Mouse (Mus musculus) heart, postnatal 10 days (tissue): ENCODE measurements around the gene Gale. TPM values are rescaled to one million over a fixed set of nuclear protein-coding genes. Genes with fewer than 3 reads are reported as not detected.

Source experiments
- DNase-seq, 2 experiments: peaks; one replicate each; pipeline ENCODE4 v3.0.0; 2021
- intact Hi-C: fragments of 180-260 bp; cut with DNase I; formaldehyde crosslinking; loops from one replicate; pipeline ENCODE4 v1.15.1; 2025
- total RNA-seq, 2 experiments: library from RNA; stranded (reverse); gene quantifications; 2 replicates each; pipeline ENCODE4 v1.2.3; 2021

Gene Gale
- total RNA-seq, 2 experiments from 2014 or later: 5.2 to 5.7 TPM

- intact Hi-C loops: no loop called here
Measured at GRCm38 (mm10) chr4:135942193-135942592, 21.3 kb upstream of the Gale start.

GRCm38 (mm10) chr4:135943389-135943788, 20.1 kb upstream of the Gale start:
- peak; percentile 41 to 46 for DNase-seq
- intact Hi-C loops: no loop called here

More at GRCm38 (mm10) chr4:135942193-135942592, 21.3 kb upstream of the Gale start:
- no peak for DNase-seq

- intact Hi-C loops: no loop called here
- DNase-seq: no peak
Measured at GRCm38 (mm10) chr4:135945706-135946105, 17.8 kb upstream of the Gale start.

- intact Hi-C loops: no loop called here
- DNase-seq: peak; percentile 97 to 98
Measured at GRCm38 (mm10) chr4:135946278-135946658, 17.3 kb upstream of the Gale start, which contains the start of gene Hmgcl. Gene Hmgcl, plus strand, starts transcription at chr4:135946448.

GRCm38 (mm10) chr4:135946659-135947301, 16.7 kb upstream of the Gale start:
- DNase-seq: peak in 1 of 2 experiments; percentile 29
- intact Hi-C loops: no loop called here

- intact Hi-C loops: no loop called here
- DNase-seq: no peak
Measured at GRCm38 (mm10) chr4:135948142-135948541, 15.4 kb upstream of the Gale start.

- intact Hi-C loops: no loop called here
- peak; percentile 39 to 40 for DNase-seq
Measured at GRCm38 (mm10) chr4:135949475-135949874, 14.1 kb upstream of the Gale start.

GRCm38 (mm10) chr4:135949911-135950310, 13.6 kb upstream of the Gale start:
- peak; percentile 35 to 41 for DNase-seq
- intact Hi-C loops: no loop called here

GRCm38 (mm10) chr4:135950365-135950764, 13.2 kb upstream of the Gale start:
- no peak for DNase-seq
- intact Hi-C loops: no loop called here

GRCm38 (mm10) chr4:135951505-135951904, 12.0 kb upstream of the Gale start:
- intact Hi-C loops: no loop called here
- no peak for DNase-seq

- no peak for DNase-seq
- intact Hi-C loops: no loop called here
Measured at GRCm38 (mm10) chr4:135953179-135953578, 10.3 kb upstream of the Gale start.

GRCm38 (mm10) chr4:135954241-135954640, 9.3 kb upstream of the Gale start:
- intact Hi-C loops: no loop called here

GRCm38 (mm10) chr4:135955886-135956285, 7.6 kb upstream of the Gale start:
- DNase-seq: no peak
- intact Hi-C loops: no loop called here

More at GRCm38 (mm10) chr4:135954241-135954640, 9.3 kb upstream of the Gale start:
- DNase-seq: peak; percentile 77 to 89

GRCm38 (mm10) chr4:135958354-135958753, 5.2 kb upstream of the Gale start:
- intact Hi-C loops: no loop called here
- no peak for DNase-seq

- intact Hi-C loops: loop anchor here (2.0 to 5.0 kb wide), 2 partner anchors 70 to 202 kb away; no protein-coding TSS in a partner anchor
- peak; percentile 80 to 90 for DNase-seq
Measured at GRCm38 (mm10) chr4:135960717-135961116, 2.8 kb upstream of the Gale start.

- intact Hi-C loops: loop anchor here (2.0 to 5.0 kb wide), 2 partner anchors 71 to 201 kb away; no protein-coding TSS in a partner anchor
- DNase-seq: no peak
Measured at GRCm38 (mm10) chr4:135961709-135962108, 1.8 kb upstream of the Gale start.

- intact Hi-C loops: loop anchor here (5.0 kb wide), 1 partner anchor 200 kb away; no protein-coding TSS in a partner anchor
- no peak for DNase-seq
Measured at GRCm38 (mm10) chr4:135962198-135962597, 1.3 kb upstream of the Gale start.

GRCm38 (mm10) chr4:135962946-135963345, 581 bp upstream of the Gale start:
- intact Hi-C loops: loop anchor here (5.0 kb wide), 1 partner anchor 199 kb away; no protein-coding TSS in a partner anchor
- no peak for DNase-seq

- intact Hi-C loops: loop anchor here (5.0 kb wide), 1 partner anchor 198 kb away; no protein-coding TSS in a partner anchor
- peak; percentile 58 to 61 for DNase-seq
Measured at GRCm38 (mm10) chr4:135964426-135964825, 899 bp downstream of the Gale start.

GRCm38 (mm10) chr4:135965113-135965512, 1.6 kb downstream of the Gale start:
- no peak for DNase-seq
- intact Hi-C loops: no loop called here

- intact Hi-C loops: no loop called here
- DNase-seq: no peak
Measured at GRCm38 (mm10) chr4:135966283-135966682, 2.8 kb downstream of the Gale start.

GRCm38 (mm10) chr4:135967086-135967760, 3.7 kb downstream of the Gale start:
- intact Hi-C loops: no loop called here
- no peak for DNase-seq
